Mouse (Mus musculus): ENCODE data around the gene Phb.
"Not testable (repeated sequence)": the region's sequence is repeated elsewhere in the genome, so short reads cannot be mapped to it uniquely, and the experiment has no call there.

Phb gene

GRCm38 (mm10) chr11:95650001-95650400 is 16.8 kb upstream of the Phb start:
- in situ Hi-C loops (cut with MboI, MseI) = no loop called here

GRCm38 (mm10) chr11:95650981-95651380 is 15.8 kb upstream of the Phb start:
- in situ Hi-C loops (cut with MboI, MseI) = no loop called here

- in situ Hi-C loops (cut with MboI, MseI) = no loop called here
These were observed 9.3 kb upstream of the Phb start for GRCm38 (mm10) chr11:95657449-95657848.

- in situ Hi-C loops (cut with MboI, MseI) = no loop called here
These were observed 420 bp downstream of the Phb start for GRCm38 (mm10) chr11:95667177-95667576.

GRCm38 (mm10) chr11:95668086-95668485 is 1.3 kb downstream of the Phb start:
- in situ Hi-C loops (cut with MboI, MseI) = not testable (repeated sequence)

GRCm38 (mm10) chr11:95675498-95675897 is 8.7 kb downstream of the Phb start:
- in situ Hi-C loops (cut with MboI, MseI) = no loop called here

GRCm38 (mm10) chr11:95676307-95676706 is 9.6 kb downstream of the Phb start:
- in situ Hi-C loops (cut with MboI, MseI) = no loop called here

GRCm38 (mm10) chr11:95677925-95678701 is 11.4 kb downstream of the Phb start:
- in situ Hi-C loops (cut with MboI, MseI) = no loop called here

GRCm38 (mm10) chr11:95681995-95682601 is 15.3 kb downstream of the Phb start:
- in situ Hi-C loops (cut with MboI, MseI) = no loop called here

- in situ Hi-C loops (cut with MboI, MseI) = no loop called here
These were observed 16.2 kb downstream of the Phb start for GRCm38 (mm10) chr11:95682946-95683345.

GRCm38 (mm10) chr11:95686031-95686430 is 19.3 kb downstream of the Phb start:
- in situ Hi-C loops (cut with MboI, MseI) = loop anchor here (5.0 kb wide), 1 partner anchor 66 kb away; no protein-coding TSS in a partner anchor

GRCm38 (mm10) chr11:95687084-95687656 is 20.4 kb downstream of the Phb start:
- in situ Hi-C loops (cut with MboI, MseI) = loop anchor here (5.0 kb wide), 1 partner anchor 65 kb away; no protein-coding TSS in a partner anchor

GRCm38 (mm10) chr11:95688515-95688914 is 21.8 kb downstream of the Phb start:
- in situ Hi-C loops (cut with MboI, MseI) = loop anchor here (5.0 kb wide), 1 partner anchor 64 kb away; no protein-coding TSS in a partner anchor

- in situ Hi-C loops (cut with MboI, MseI) = loop anchor here (5.0 kb wide), 1 partner anchor 63 kb away; no protein-coding TSS in a partner anchor
These were observed 22.2 kb downstream of the Phb start for GRCm38 (mm10) chr11:95688981-95689380.

GRCm38 (mm10) chr11:95689544-95689943 is 22.8 kb downstream of the Phb start:
- in situ Hi-C loops (cut with MboI, MseI) = loop anchor here (5.0 kb wide), 1 partner anchor 63 kb away; no protein-coding TSS in a partner anchor

GRCm38 (mm10) chr11:95698541-95698940 is 31.8 kb downstream of the Phb start:
- in situ Hi-C loops (cut with MboI, MseI) = no loop called here

GRCm38 (mm10) chr11:95700778-95701739 is 34.3 kb downstream of the Phb start:
- in situ Hi-C loops (cut with MboI, MseI) = no loop called here

- in situ Hi-C loops (cut with MboI, MseI) = no loop called here
These were observed 37.5 kb downstream of the Phb start for GRCm38 (mm10) chr11:95704032-95704969.

- in situ Hi-C loops (cut with MboI, MseI) = no loop called here
These were observed 38.2 kb downstream of the Phb start for GRCm38 (mm10) chr11:95704970-95705330.

- in situ Hi-C loops (cut with MboI, MseI) = no loop called here
These were observed 42.8 kb downstream of the Phb start for GRCm38 (mm10) chr11:95709534-95710040.
